9 mouse cellular contexts compared by ENCODE assay signal in genomic region chr9:44537625-44538301, GRCm38 (mm10). TPM values are rescaled to one million over a fixed set of nuclear protein-coding genes. Genes with fewer than 3 reads are reported as not detected.
DNase-seq lines count a peak whose midpoint lies in the region; ATAC-seq lines count a peak whose summit lies in the region.
"Had no signal": no experiment of that assay in that cellular context is flagged by ENCODE, and none has a peak within 500 bp of the region (broad histone marks: within the 10 kb centered on the region; RNA-seq: fewer than 3 reads in every experiment).

No protein-coding gene starts in this region.

- no peak for DNase-seq in heart, adult 9 months (ENCODE audit: low spot score in 2 of 2)
- DNase-seq in CD4-positive, CD25-positive, alpha-beta regulatory T cell, adult 2 months (ENCODE audit: low read depth, low spot score) = peak; percentile 74
- DNase-seq in natural killer cell, adult 2 months (ENCODE audit: low spot score in 2 of 2) = peak; percentile 63 to 72
- no peak for DNase-seq in spleen, adult 12 weeks (ENCODE audit: low spot score)
- no peak for DNase-seq in frontal cortex, postnatal 36 days (ENCODE audit: low spot score in 2 of 2)
- DNase-seq in midbrain, embryonic 14.5 days = no peak
- DNase-seq: lung, adult 18-20 months had no signal

- H3K9ac ChIP-seq in heart, embryonic 12.5 days = no peak overlapping the region
- H3K9ac ChIP-seq in midbrain, embryonic 14.5 days (replicated peaks; ENCODE audit: low read length) = no peak overlapping the region

- no peaks in the 10 kb centered on the region for H3K36me3 ChIP-seq in heart, embryonic 12.5 days
- no peaks in the 10 kb centered on the region for H3K36me3 ChIP-seq in midbrain, embryonic 14.5 days (ENCODE audit: control insufficient read depth, insufficient read depth, low read length)

- no peaks in the 10 kb centered on the region for H3K9me3 ChIP-seq in heart, embryonic 12.5 days (replicated peaks)
- no peaks in the 10 kb centered on the region for H3K9me3 ChIP-seq in midbrain, embryonic 14.5 days (ENCODE audit: control insufficient read depth, low read length)

- WGBS in heart, embryonic 12.5 days = 44% methylated on average over 19 of the region's 19 CpGs
- 86% methylated on average over 19 of the region's 19 CpGs for WGBS in midbrain, embryonic 14.5 days

- H3K4me2 ChIP-seq in heart, embryonic 12.5 days = peak overlapping the region; percentile 22
- no peak overlapping the region for H3K4me2 ChIP-seq in midbrain, embryonic 14.5 days (ENCODE audit: low read length)

- H3K27me3 ChIP-seq in heart, embryonic 12.5 days (replicated peaks) = no peaks in the 10 kb centered on the region
- no peaks in the 10 kb centered on the region for H3K27me3 ChIP-seq in midbrain, embryonic 14.5 days (ENCODE audit: control insufficient read depth, insufficient read depth, low read length)

- peak; percentile 36; the same call in 1 of the 2 replicates for ATAC-seq in heart, embryonic 12.5 days (ENCODE audit: insufficient number of reproducible peaks, low FRiP score)
- ATAC-seq in hematopoietic stem cell, adult 5-6 weeks (replicated peaks in 1 of 2; ENCODE audit: insufficient read depth in 1 of 2, low FRiP score in 2 of 2, low TSS enrichment in 1 of 2, low read depth in 1 of 2, poor library complexity in 2 of 2, severe bottlenecking in 2 of 2) = peak; percentile 87 to 88
- no peak for ATAC-seq in midbrain, embryonic 14.5 days (ENCODE audit: low FRiP score, low TSS enrichment)

- no peak overlapping the region for H3K27ac ChIP-seq in heart, embryonic 12.5 days (ENCODE audit: poor library complexity, severe bottlenecking)
- no peak overlapping the region for H3K27ac ChIP-seq in midbrain, embryonic 14.5 days (replicated peaks; ENCODE audit: low read depth, low read length)

- no peak overlapping the region for H3K4me3 ChIP-seq in heart, embryonic 12.5 days
- H3K4me3 ChIP-seq in midbrain, embryonic 14.5 days (replicated peaks; ENCODE audit: low read depth, low read length) = no peak overlapping the region

- peaks cover 12% of the 10 kb centered on the region for H3K4me1 ChIP-seq in heart, embryonic 12.5 days (replicated peaks)
- H3K4me1 ChIP-seq in midbrain, embryonic 14.5 days (ENCODE audit: control insufficient read depth, insufficient read depth, low read length) = no peaks in the 10 kb centered on the region

RNA-seq across cellular contexts. Expression of gene Cxcr5, which starts 23.9 kb away (rescaled TPM):
- polyA plus RNA-seq in heart, embryonic 12.5 days (2016; fragmentation: Nextera tagmentation; extraction: Ambion mirVana) = not detected in 2 replicates
- 0.06 and 0.69 TPM in 2 replicates for total RNA-seq in hematopoietic stem cell, adult 5-6 weeks (2017)
- 0.11 TPM in 1 of 2 replicates, not detected in the other for polyA plus RNA-seq in midbrain, embryonic 14.5 days (2014; fragmentation: Nextera tagmentation; extraction: Ambion mirVana)

RNA-seq across cellular contexts. Expression of gene Bcl9l, which starts 55.1 kb away (rescaled TPM):
- polyA plus RNA-seq in heart, embryonic 12.5 days (2016; fragmentation: Nextera tagmentation; extraction: Ambion mirVana) = 11.3 and 12.3 TPM in 2 replicates
- total RNA-seq in hematopoietic stem cell, adult 5-6 weeks (2017) = 5.9 and 6.1 TPM in 2 replicates
- 12.6 and 14.9 TPM in 2 replicates for polyA plus RNA-seq in midbrain, embryonic 14.5 days (2014; fragmentation: Nextera tagmentation; extraction: Ambion mirVana)

Comparison
In these comparisons a context has a peak if more than half of its experiments do, and no peak if none do; other contexts are left out.
1. DNase-seq: peak in CD4-positive, CD25-positive, alpha-beta regulatory T cell, adult 2 months (single experiment) and natural killer cell, adult 2 months (2 of 2); none in heart, adult 9 months (0 of 2), spleen, adult 12 weeks (single experiment), frontal cortex, postnatal 36 days (0 of 2) and midbrain, embryonic 14.5 days (single experiment).